Mouse (Mus musculus): ENCODE measurements at regions not wholly inside any gene's neighbourhood (a gene's known extent, or its start where the extent isn't known, plus 50 kb on each side); places are given as distances from the start of the nearest gene placed in this dataset.

DNA sequence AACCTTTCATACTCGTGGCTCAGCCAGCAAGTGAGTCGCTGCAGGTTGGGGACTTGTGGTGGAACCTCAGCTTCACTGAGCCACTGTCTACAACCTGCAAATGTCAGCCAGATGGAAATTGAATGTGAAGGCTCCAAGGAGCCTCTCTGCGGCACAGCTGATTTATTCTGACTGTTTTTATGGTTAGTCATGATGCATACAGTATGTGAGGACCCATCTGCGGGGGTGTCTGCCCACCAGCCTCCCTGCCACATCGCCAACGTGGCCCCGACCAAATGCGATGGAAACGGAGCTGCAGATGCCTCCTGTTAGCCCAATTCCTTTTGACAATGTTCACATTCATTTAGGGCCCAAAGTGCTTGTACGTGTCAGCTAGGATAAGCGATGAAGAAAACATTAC is 251.2 kb downstream of the Tfap2b start:
- Histone ChIP-seq H3K27me3 (replicated peaks; ENCODE audit: insufficient read depth, low read length) (no peaks in the 10 kb centered on the region), H3K9ac (replicated peaks; ENCODE audit: low read depth) (no peak overlapping the region), H3K36me3 (ENCODE audit: insufficient read depth, low read length) (no peaks in the 10 kb centered on the region), H3K4me3 (ENCODE audit: low read depth, low read length) (no peak overlapping the region), H3K9me3 (ENCODE audit: low read length) (no peaks in the 10 kb centered on the region), H3K27ac (ENCODE audit: low read length) (no peak overlapping the region), H3K4me2 (replicated peaks; ENCODE audit: low read depth, low read length) (no peak overlapping the region), H3K4me1 (ENCODE audit: insufficient read depth, low read depth, low read length) (no peaks in the 10 kb centered on the region)
- WGBS: 74% methylated on average over 11 of the region's 11 CpGs
- ATAC-seq (no peak), DNase-seq (ENCODE audit: low spot score) (no peak)
- TF ChIP-seq EP300 (IDR thresholded peaks at IDR 0.05) (no peak), CTCF (IDR thresholded peaks at IDR 0.05) (no peak)

DNA sequence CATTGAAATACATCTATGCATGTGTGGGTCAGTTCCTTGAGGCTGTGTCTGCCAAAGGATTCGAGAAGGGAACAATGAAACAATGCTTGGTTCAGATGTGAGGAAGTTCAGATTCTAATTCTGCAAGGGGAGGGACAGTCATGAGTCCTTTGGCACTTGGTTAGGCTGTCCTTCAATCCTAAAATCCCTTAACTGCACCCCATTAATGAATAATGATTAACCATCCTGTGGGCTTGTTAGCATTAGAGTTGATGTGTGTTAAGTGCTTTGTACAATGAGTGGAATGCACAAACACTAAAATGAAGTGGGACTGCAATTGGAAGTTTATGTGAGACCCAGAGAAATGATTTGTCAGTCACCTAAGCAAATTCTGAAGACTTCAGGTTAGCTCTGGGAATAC is 264.8 kb downstream of the Tfap2b start:
- Histone ChIP-seq H3K36me3 (ENCODE audit: insufficient read depth, low read length) (no peaks in the 10 kb centered on the region), H3K9ac (replicated peaks; ENCODE audit: low read depth) (no peak overlapping the region), H3K4me2 (replicated peaks; ENCODE audit: low read depth, low read length) (no peak overlapping the region), H3K4me1 (ENCODE audit: insufficient read depth, low read depth, low read length) (no peaks in the 10 kb centered on the region), H3K9me3 (ENCODE audit: low read length) (no peaks in the 10 kb centered on the region), H3K27ac (ENCODE audit: low read length) (no peak overlapping the region), H3K4me3 (ENCODE audit: low read depth, low read length) (no peak overlapping the region), H3K27me3 (replicated peaks; ENCODE audit: insufficient read depth, low read length) (no peaks in the 10 kb centered on the region)
- ATAC-seq: no peak
- no peak for TF ChIP-seq CTCF (IDR thresholded peaks at IDR 0.05)
- DNase-seq (ENCODE audit: low spot score): no peak
- WGBS: 26% methylated on average over 1 of the region's 1 CpGs
